Mouse (Mus musculus) heart, adult 2 months (tissue): ENCODE measurements at regions not wholly inside any gene's neighbourhood (a gene's known extent, or its start where the extent isn't known, plus 50 kb on each side); places are given as distances from the start of the nearest gene placed in this dataset.

Experiments used
- DNase-seq, 2 experiments: peaks; one replicate each; pipeline ENCODE4 v3.0.0; 2021
- H3K27ac ChIP-seq: fragments of 200-600 bp; 2 replicates; pipeline ENCODE4 v1.8.1; 2022
- H3K27me3 ChIP-seq: fragments of 200-500 bp; 2 replicates; pipeline ENCODE4 v1.6.1; 2012; ENCODE audit warnings: mild to moderate bottlenecking, low read length, inconsistent platforms, mixed read lengths; ENCODE audit not compliant: control insufficient read depth, insufficient read depth
- H3K36me3 ChIP-seq: fragments of 200-500 bp; 2 replicates; pipeline ENCODE4 v1.6.1; 2012; ENCODE audit warnings: low read length, inconsistent platforms; ENCODE audit not compliant: control insufficient read depth, insufficient read depth
- H3K4me1 ChIP-seq: fragments of 200-500 bp; 2 replicates; pipeline ENCODE4 v1.6.1; 2011; ENCODE audit warnings: low read length; ENCODE audit not compliant: control insufficient read depth, insufficient read depth
- H3K4me3 ChIP-seq: fragments of 200-600 bp; 2 replicates; pipeline ENCODE4 v1.8.1; 2022
- H3K79me2 ChIP-seq: fragments of 200-500 bp; replicated peaks from 2 replicates; pipeline ENCODE4 v1.6.1; 2012; ENCODE audit warnings: mild to moderate bottlenecking, inconsistent platforms, low read length, moderate library complexity, mixed read lengths; ENCODE audit not compliant: control insufficient read depth, insufficient read depth
- H3K9ac ChIP-seq: fragments of 200-500 bp; 2 replicates; pipeline ENCODE4 v1.6.1; 2012; ENCODE audit warnings: low read depth, mild to moderate bottlenecking, control low read depth, inconsistent platforms, low read length, mixed read lengths
- CTCF ChIP-seq: fragments of 200-600 bp; IDR thresholded peaks from 2 replicates; pipeline ENCODE4 v1.8.1; 2022; ENCODE audit warnings: antibody characterized with exemption, mild to moderate bottlenecking, moderate library complexity
- EP300 ChIP-seq: fragments of 200-500 bp; IDR thresholded peaks from 2 replicates; pipeline ENCODE4 v1.6.1; 2011; ENCODE audit warnings: low read depth, low read length, control low read depth; ENCODE audit not compliant: insufficient read depth
- POLR2A ChIP-seq: fragments of 200-500 bp; IDR thresholded peaks from 2 replicates; pipeline ENCODE4 v1.6.1; 2011; ENCODE audit warnings: mild to moderate bottlenecking, low read depth, low read length, control low read depth; ENCODE audit not compliant: insufficient read depth
- WGBS: fragments of 180-500 bp; shearing (Covaris S2); methylation state at CpG from one replicate; pipeline ENCODE4 v1.1.7; 2018; 5-methylcytosine and 5-hydroxymethylcytosine counted together
- intact Hi-C: fragments of 180-260 bp; cut with DNase I; formaldehyde crosslinking; loops from one replicate; pipeline ENCODE4 v1.15.1; 2025

DNA sequence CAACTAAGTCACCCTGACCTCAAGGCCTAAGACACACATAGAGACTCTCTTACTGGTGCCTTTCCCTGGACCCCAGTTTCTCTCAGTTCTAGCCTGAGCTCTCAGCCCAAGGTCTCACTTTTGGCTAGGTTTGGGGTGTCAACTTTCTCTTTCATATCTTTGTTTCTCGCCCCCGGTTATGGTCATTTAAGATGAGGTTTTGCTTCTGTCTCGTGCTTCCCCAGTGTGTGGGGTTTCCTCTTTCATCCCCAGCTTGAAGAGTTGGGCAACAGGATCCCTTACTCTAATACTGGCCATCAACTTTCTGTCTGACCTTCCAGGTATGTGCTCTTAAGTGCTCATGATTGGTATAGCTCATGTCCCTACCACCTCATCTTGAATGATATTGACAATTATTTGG, 67.5 kb downstream of the Lmo4 start:
- WGBS = 79% methylated on average over 3 of the region's 3 CpGs
- intact Hi-C loops = no loop called here
- no peaks in the 10 kb centered on the region for H3K36me3 ChIP-seq
- H3K79me2 ChIP-seq = no peaks in the 10 kb centered on the region
- no peaks in the 10 kb centered on the region for H3K27me3 ChIP-seq
- H3K9ac ChIP-seq = no peak overlapping the region
- no peak for DNase-seq
- H3K27ac ChIP-seq = no peak overlapping the region
- H3K4me3 ChIP-seq = no peak overlapping the region
- TF ChIP-seq EP300 = no peak
- TF ChIP-seq POLR2A = no peak
- TF ChIP-seq CTCF = no peak
- H3K4me1 ChIP-seq = no peaks in the 10 kb centered on the region

GRCm38 (mm10) chr3:144136432-144136831, 68.6 kb downstream of the Lmo4 start:
- no peak overlapping the region for H3K4me3 ChIP-seq
- no peak overlapping the region for H3K27ac ChIP-seq
- H3K27me3 ChIP-seq = no peaks in the 10 kb centered on the region
- no peaks in the 10 kb centered on the region for H3K4me1 ChIP-seq
- 61% methylated on average over 2 of the region's 2 CpGs for whole genome bisulfite sequencing
- no peak for TF ChIP-seq EP300
- TF ChIP-seq CTCF = no peak
- TF ChIP-seq POLR2A = no peak
- intact Hi-C loops = no loop called here
- H3K36me3 ChIP-seq = no peaks in the 10 kb centered on the region
- no peak for DNase-seq
- no peaks in the 10 kb centered on the region for H3K79me2 ChIP-seq
- no peak overlapping the region for H3K9ac ChIP-seq

- Histone ChIP-seq H3K27ac (no peak overlapping the region), H3K79me2 (no peaks in the 10 kb centered on the region), H3K36me3 (no peaks in the 10 kb centered on the region), H3K27me3 (no peaks in the 10 kb centered on the region), H3K9ac (no peak overlapping the region), H3K4me1 (no peaks in the 10 kb centered on the region), H3K4me3 (no peak overlapping the region)
- no peak for TF ChIP-seq CTCF
- no peak for TF ChIP-seq POLR2A
- TF ChIP-seq EP300 = no peak
- 92% methylated on average over 6 of the region's 6 CpGs for WGBS
- intact Hi-C loops = no loop called here
- DNase-seq = no peak
These were observed 69.4 kb downstream of the Lmo4 start for GRCm38 (mm10) chr3:144135646-144136045.

DNA sequence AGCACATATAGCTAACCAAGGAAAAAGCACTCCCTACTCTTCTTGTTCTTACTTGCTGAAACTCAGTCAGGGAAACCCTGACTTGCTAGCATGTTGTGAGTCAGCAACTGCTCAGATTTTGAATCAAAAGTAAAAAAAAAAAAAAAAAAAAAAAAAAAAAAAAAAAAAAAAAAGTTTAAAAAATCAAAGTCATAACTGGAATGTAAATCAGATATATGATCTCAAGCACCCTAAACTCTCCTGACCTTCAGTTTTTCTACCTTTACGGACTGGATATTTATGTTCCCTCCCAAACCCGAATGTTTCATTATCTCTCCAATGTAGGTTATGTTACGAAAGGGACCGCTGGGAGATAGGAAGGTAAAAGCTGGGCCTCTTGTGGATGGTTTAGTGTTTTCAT, 77.0 kb downstream of the Lmo4 start:
- no peaks in the 10 kb centered on the region for H3K4me1 ChIP-seq
- no peak overlapping the region for H3K27ac ChIP-seq
- no peaks in the 10 kb centered on the region for H3K36me3 ChIP-seq
- H3K79me2 ChIP-seq = no peaks in the 10 kb centered on the region
- no peak for DNase-seq
- no peak overlapping the region for H3K9ac ChIP-seq
- intact Hi-C loops = no loop called here
- H3K27me3 ChIP-seq = no peaks in the 10 kb centered on the region
- 97% methylated on average over 4 of the region's 4 CpGs for WGBS
- TF ChIP-seq CTCF = no peak
- TF ChIP-seq POLR2A = no peak
- TF ChIP-seq EP300 = no peak
- H3K4me3 ChIP-seq = no peak overlapping the region

GRCm38 (mm10) chr3:144124353-144124752, 80.7 kb downstream of the Lmo4 start:
- Histone ChIP-seq H3K27ac (no peak overlapping the region), H3K79me2 (no peaks in the 10 kb centered on the region), H3K4me3 (no peak overlapping the region), H3K9ac (no peak overlapping the region), H3K4me1 (no peaks in the 10 kb centered on the region), H3K27me3 (no peaks in the 10 kb centered on the region), H3K36me3 (no peaks in the 10 kb centered on the region)
- intact Hi-C loops = no loop called here
- DNase-seq = no peak
- 68% methylated on average over 4 of the region's 4 CpGs for WGBS
- no peak for TF ChIP-seq POLR2A
- no peak for TF ChIP-seq CTCF
- TF ChIP-seq EP300 = no peak

- no peaks in the 10 kb centered on the region for H3K36me3 ChIP-seq
- WGBS = 78% methylated on average over 6 of the region's 6 CpGs
- H3K79me2 ChIP-seq = no peaks in the 10 kb centered on the region
- no peak overlapping the region for H3K9ac ChIP-seq
- intact Hi-C loops = no loop called here
- no peak overlapping the region for H3K27ac ChIP-seq
- no peak for TF ChIP-seq POLR2A
- no peak for TF ChIP-seq EP300
- TF ChIP-seq CTCF = no peak
- no peak for DNase-seq
- no peak overlapping the region for H3K4me3 ChIP-seq
- no peaks in the 10 kb centered on the region for H3K4me1 ChIP-seq
- H3K27me3 ChIP-seq = no peaks in the 10 kb centered on the region
These were observed 81.5 kb downstream of the Lmo4 start for GRCm38 (mm10) chr3:144123361-144124072.
